Comparison of ENCODE assay signal across 23 mouse cellular contexts in genomic region chr11:32527006-32527405, GRCm38 (mm10). TPM values are rescaled to one million over a fixed set of nuclear protein-coding genes. Genes with fewer than 3 reads are reported as not detected.
A peak's percentile ranks its signal among the peaks of the same experiment; 100 is the strongest.
DNase-seq lines count a peak whose midpoint lies in the region; ATAC-seq and TF ChIP-seq lines count a peak whose summit lies in the region.
"Had no signal": no experiment of that assay in that cellular context is flagged by ENCODE, and none has a peak within 500 bp of the region (broad histone marks: within the 10 kb centered on the region; RNA-seq: fewer than 3 reads in every experiment).

No protein-coding gene starts in this region.

- DNase-seq in forebrain, embryonic 11.5 days (ENCODE audit: low spot score), result peak; percentile 30
- no peak for DNase-seq in forebrain, embryonic 14.5 days (ENCODE audit: low spot score)
- DNase-seq in heart, adult 11 months, result peak; percentile 57
- DNase-seq in heart, postnatal 36 days, result no peak
- DNase-seq in heart, embryonic 10.5 days (ENCODE audit: low spot score), result peak; percentile 59
- no peak for DNase-seq in heart, adult 8-10 months (ENCODE audit: low spot score)
- DNase-seq in testis, postnatal 14 days (ENCODE audit: low spot score), result no peak
- DNase-seq: adrenal gland, adult 2 months; adrenal gland, adult 8-10 months; adrenal gland, postnatal 10 days; adrenal gland, postnatal 14 days; adrenal gland, postnatal 25 days; adrenal gland, postnatal 36 days; B cell, adult 2 months; cerebellum, adult 11 months; cerebellum, adult 11-12 months had no signal

- H3K4me1 ChIP-seq in forebrain, embryonic 11.5 days (replicated peaks; ENCODE audit: control insufficient read depth, insufficient read depth, low read length), result 0 out of 2 replicates have a peak, but pooled peaks cover 2% of the 10 kb centered on the region
- no peaks in the 10 kb centered on the region for H3K4me1 ChIP-seq in forebrain, embryonic 14.5 days (ENCODE audit: control insufficient read depth, insufficient read depth, low read length)
- 0 out of 2 replicates have a peak, but pooled peaks cover 5% of the 10 kb centered on the region for H3K4me1 ChIP-seq in heart, embryonic 10.5 days
- peaks cover 2% of the 10 kb centered on the region; the same call in 1 of the 2 replicates for H3K4me1 ChIP-seq in testis, adult 2 months (ENCODE audit: control insufficient read depth, insufficient read depth, low read length)

- no peaks in the 10 kb centered on the region for H3K27me3 ChIP-seq in forebrain, embryonic 11.5 days (ENCODE audit: control insufficient read depth, insufficient read depth, low read length)
- peaks cover 6% of the 10 kb centered on the region; the same call in 1 of the 2 replicates for H3K27me3 ChIP-seq in forebrain, embryonic 14.5 days (replicated peaks; ENCODE audit: control insufficient read depth, insufficient read depth, low read length)
- H3K27me3 ChIP-seq in heart, embryonic 10.5 days (ENCODE audit: insufficient read depth, poor library complexity, severe bottlenecking), result peaks cover 13% of the 10 kb centered on the region; the same call in 1 of the 2 replicates
- H3K27me3 ChIP-seq in testis, adult 2 months (ENCODE audit: control insufficient read depth, insufficient read depth, low read length), result no peaks in the 10 kb centered on the region
- H3K27me3 ChIP-seq: CH12.LX, Patski had no signal

- no peak for TF ChIP-seq POLR2A in testis, adult 2 months (IDR thresholded peaks at IDR 0.05; ENCODE audit: control insufficient read depth, low read depth, low read length)

- ATAC-seq in forebrain, embryonic 11.5 days (replicated peaks; ENCODE audit: low FRiP score), result no peak
- no peak for ATAC-seq in forebrain, embryonic 14.5 days
- ATAC-seq: activated CD4-positive, CD25-positive, alpha-beta regulatory T cell, adult 4 months; CD4-positive, CD25-positive, alpha-beta regulatory T cell, adult 4 months; Patski had no signal

- no peaks in the 10 kb centered on the region for H3K36me3 ChIP-seq in forebrain, embryonic 11.5 days (ENCODE audit: control insufficient read depth, insufficient read depth, low read length)
- peaks cover 11% of the 10 kb centered on the region for H3K36me3 ChIP-seq in forebrain, embryonic 14.5 days (ENCODE audit: control insufficient read depth, insufficient read depth, low read length)
- H3K36me3 ChIP-seq in heart, embryonic 10.5 days, result no peaks in the 10 kb centered on the region
- no peaks in the 10 kb centered on the region; the same call in 1 of the 2 replicates for H3K36me3 ChIP-seq in testis, adult 2 months (ENCODE audit: control insufficient read depth, insufficient read depth, low read length)
- H3K36me3 ChIP-seq: G1E had no signal

- no peak overlapping the region for H3K4me3 ChIP-seq in forebrain, embryonic 11.5 days (ENCODE audit: low read depth, low read length)
- H3K4me3 ChIP-seq in forebrain, embryonic 14.5 days (ENCODE audit: low read depth, low read length), result no peak overlapping the region
- no peak overlapping the region for H3K4me3 ChIP-seq in heart, embryonic 10.5 days
- H3K4me3 ChIP-seq in testis, adult 2 months (ENCODE audit: control insufficient read depth, low read depth, low read length), result peak overlapping the region; percentile 70

- intact Hi-C loops in heart, postnatal 36 days (cut with DNase I), result no loop called here

- H3K9me3 ChIP-seq in forebrain, embryonic 11.5 days (ENCODE audit: control insufficient read depth, low read length), result no peaks in the 10 kb centered on the region
- no peaks in the 10 kb centered on the region for H3K9me3 ChIP-seq in forebrain, embryonic 14.5 days (replicated peaks; ENCODE audit: control insufficient read depth, low read length)
- no peaks in the 10 kb centered on the region for H3K9me3 ChIP-seq in heart, embryonic 10.5 days
- H3K9me3 ChIP-seq: G1E had no signal

- 93% methylated on average over 4 of the region's 4 CpGs for WGBS in forebrain, embryonic 11.5 days
- WGBS in forebrain, embryonic 14.5 days, result 92% methylated on average over 4 of the region's 4 CpGs
- whole genome bisulfite sequencing in heart, embryonic 10.5 days, result 83% methylated on average over 4 of the region's 4 CpGs

- H3K9ac ChIP-seq in forebrain, embryonic 11.5 days (ENCODE audit: low read length), result no peak overlapping the region
- no peak overlapping the region for H3K9ac ChIP-seq in forebrain, embryonic 14.5 days (ENCODE audit: low read length)

- no peak for TF ChIP-seq CTCF in testis, adult 2 months (IDR thresholded peaks at IDR 0.05; ENCODE audit: control insufficient read depth, insufficient read depth, insufficient replicate concordance, low read depth, low read length)

- H3K4me2 ChIP-seq in forebrain, embryonic 11.5 days (ENCODE audit: low read depth, low read length, severe bottlenecking), result no peak overlapping the region
- no peak overlapping the region for H3K4me2 ChIP-seq in forebrain, embryonic 14.5 days (ENCODE audit: low read length)

- H3K27ac ChIP-seq in forebrain, embryonic 11.5 days (ENCODE audit: low read depth, low read length), result no peak overlapping the region
- no peak overlapping the region for H3K27ac ChIP-seq in forebrain, embryonic 14.5 days (ENCODE audit: low read depth, low read length)
- no peak overlapping the region for H3K27ac ChIP-seq in heart, embryonic 10.5 days
- H3K27ac ChIP-seq in testis, adult 2 months (ENCODE audit: control insufficient read depth, insufficient read depth, low read depth, low read length), result no peak overlapping the region

RNA-seq across cellular contexts. Expression of gene Efcab9, which starts 4.9 kb away (rescaled TPM):
- polyA plus RNA-seq in forebrain, embryonic 11.5 days (2014; fragmentation: Nextera tagmentation; extraction: Ambion mirVana), result 0.29 TPM in 1 of 2 replicates, not detected in the other
- polyA plus RNA-seq in forebrain, embryonic 14.5 days (2014; fragmentation: Nextera tagmentation; extraction: Ambion mirVana), result 0.31 TPM in 1 of 2 replicates, not detected in the other
- total RNA-seq in heart, postnatal 36 days (2021), result under 1 TPM in 1 of 2 experiments, not detected in 1; 0.41 TPM
- polyA plus RNA-seq in heart, embryonic 10.5 days (2016; fragmentation: Nextera tagmentation; extraction: Ambion mirVana), result 0.36 TPM in 1 of 2 replicates, not detected in the other
- not detected for total RNA-seq in heart, adult 8-10 months (2022)
- 180 and 217 TPM in 2 replicates for polyA plus RNA-seq in testis, adult 2 months (2012; rRNA removed)
- total RNA-seq: adrenal gland, postnatal 14 days had no signal
- polyA plus RNA-seq: adrenal gland, adult 2 months; brain, embryonic 14.5 days; G1E had no signal

RNA-seq across cellular contexts. Expression of gene Stk10, which starts 6.1 kb away (rescaled TPM):
- 1.4 and 1.8 TPM in 2 replicates for polyA plus RNA-seq in forebrain, embryonic 11.5 days (2014; fragmentation: Nextera tagmentation; extraction: Ambion mirVana)
- polyA plus RNA-seq in forebrain, embryonic 14.5 days (2014; fragmentation: Nextera tagmentation; extraction: Ambion mirVana), result 0.80 and 1.1 TPM in 2 replicates
- total RNA-seq in heart, postnatal 36 days (2021), result 1 to 10 TPM; 8.9 to 9.7 TPM
- polyA plus RNA-seq in heart, embryonic 10.5 days (2016; fragmentation: Nextera tagmentation; extraction: Ambion mirVana), result 2.3 and 2.8 TPM in 2 replicates
- total RNA-seq in heart, adult 8-10 months (2022), result 1 to 10 TPM; 6.6 to 9.2 (median 8.7) TPM
- 36.7 and 38.3 TPM in 2 replicates for polyA plus RNA-seq in testis, adult 2 months (2012; rRNA removed)

Comparison
In these comparisons a context has a peak if more than half of its experiments do, and no peak if none do; other contexts are left out.
1. DNase-seq: peak in forebrain, embryonic 11.5 days (single experiment), heart, adult 11 months (single experiment) and heart, embryonic 10.5 days (single experiment); none in forebrain, embryonic 14.5 days (single experiment), heart, postnatal 36 days (0 of 2), heart, adult 8-10 months (single experiment) and testis, postnatal 14 days (single experiment).
2. RNA of gene Efcab9, which starts 4.9 kb away (polyA plus RNA-seq): 180 to 217 TPM in testis, adult 2 months; 0.29 TPM in forebrain, embryonic 11.5 days, 0.31 TPM in forebrain, embryonic 14.5 days and 0.36 TPM in heart, embryonic 10.5 days; every median in the first group is over 100 times any median in the second.